11 mouse cellular contexts compared by ENCODE assay signal in the genomic region with DNA sequence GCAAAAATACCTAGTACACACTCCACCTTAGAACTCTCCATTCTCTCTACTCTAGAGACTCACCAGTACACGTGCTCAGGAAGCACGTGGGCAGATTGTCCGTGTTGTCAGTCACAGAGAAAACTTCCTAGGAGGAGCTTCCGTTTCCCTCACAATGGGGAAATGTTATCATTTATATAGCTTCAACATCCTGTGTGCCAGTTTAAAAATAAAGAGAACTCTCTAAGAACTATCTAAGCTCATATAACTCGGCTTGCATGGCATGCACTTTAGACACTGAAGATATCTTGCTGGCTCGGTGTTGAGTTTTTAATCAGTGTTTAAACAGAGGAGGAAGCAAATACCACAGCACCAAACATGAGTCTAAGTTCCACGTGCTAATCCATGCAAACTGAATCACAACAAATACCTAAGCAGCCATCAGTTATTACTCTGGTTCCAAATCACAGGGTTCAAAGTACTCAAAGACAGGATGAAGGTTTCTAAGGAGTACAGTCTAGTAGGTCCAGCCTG.
DNase-seq lines count a peak whose midpoint lies in the region; ATAC-seq and TF ChIP-seq lines count a peak whose summit lies in the region.
"Had no signal": no experiment of that assay in that cellular context is flagged by ENCODE, and none has a peak within 500 bp of the region (broad histone marks: within the 10 kb centered on the region; RNA-seq: fewer than 3 reads in every experiment).

No protein-coding gene starts in this region.

- no peaks in the 10 kb centered on the region for H3K27me3 ChIP-seq in stomach, embryonic 16.5 days (ENCODE audit: control insufficient read depth, insufficient read depth, low read length)
- H3K27me3 ChIP-seq: hindbrain, embryonic 12.5 days; limb, embryonic 13.5 days had no signal

- ATAC-seq in stomach, embryonic 16.5 days (ENCODE audit: insufficient read depth, low FRiP score) = no peak

- DNase-seq in gastrocnemius, adult 2 months = no peak
- DNase-seq in gastrocnemius, postnatal 4 days (ENCODE audit: low spot score in 2 of 2) = no peak
- DNase-seq in layer of hippocampus, adult 2 months (ENCODE audit: low spot score in 2 of 2) = no peak
- no peak for DNase-seq in layer of hippocampus, postnatal 36 days
- DNase-seq in kidney, postnatal 25 days = peak; percentile 25 to 53
- DNase-seq in right cerebral cortex, postnatal 25 days = no peak
- DNase-seq in gastrocnemius, postnatal 10 days = no peak
- DNase-seq: cerebellum, postnatal 25 days had no signal

- intact Hi-C loops in gastrocnemius, adult 2 months (cut with DNase I) = no loop called here

- H3K4me3 ChIP-seq in gastrocnemius, adult 2 months = no peak overlapping the region
- no peak overlapping the region for H3K4me3 ChIP-seq in layer of hippocampus, adult 2 months
- H3K4me3 ChIP-seq in stomach, embryonic 16.5 days (replicated peaks; ENCODE audit: low read length) = no peak overlapping the region
- H3K4me3 ChIP-seq: hindbrain, embryonic 12.5 days; limb, embryonic 13.5 days had no signal

- H3K4me2 ChIP-seq in stomach, embryonic 16.5 days (ENCODE audit: low read depth, low read length) = no peak overlapping the region
- H3K4me2 ChIP-seq: hindbrain, embryonic 12.5 days; limb, embryonic 13.5 days had no signal

- no peaks in the 10 kb centered on the region for H3K36me3 ChIP-seq in stomach, embryonic 16.5 days (ENCODE audit: control insufficient read depth, insufficient read depth, low read length)
- H3K36me3 ChIP-seq: hindbrain, embryonic 12.5 days; limb, embryonic 13.5 days had no signal

- no peak overlapping the region for H3K9ac ChIP-seq in stomach, embryonic 16.5 days (ENCODE audit: low read length)
- H3K9ac ChIP-seq: hindbrain, embryonic 12.5 days; limb, embryonic 13.5 days had no signal

- no peak for TF ChIP-seq CTCF in gastrocnemius, adult 2 months (IDR thresholded peaks at IDR 0.05)
- no peak for TF ChIP-seq CTCF in layer of hippocampus, adult 2 months (conservative IDR thresholded peaks at IDR 0.05)

- 41% methylated on average over 7 of the region's 7 CpGs for WGBS in stomach, embryonic 16.5 days

- peaks cover 42% of the 10 kb centered on the region for H3K4me1 ChIP-seq in stomach, embryonic 16.5 days (ENCODE audit: control insufficient read depth, insufficient read depth, low read length)

- H3K27ac ChIP-seq in gastrocnemius, adult 2 months = peak overlapping the region; percentile 75
- H3K27ac ChIP-seq in layer of hippocampus, adult 2 months = peak overlapping the region; percentile 36; the same call in 1 of the 2 replicates
- peak overlapping the region; percentile 51 for H3K27ac ChIP-seq in stomach, embryonic 16.5 days (ENCODE audit: low read length)
- H3K27ac ChIP-seq: hindbrain, embryonic 12.5 days; limb, embryonic 13.5 days had no signal

- H3K9me3 ChIP-seq in stomach, embryonic 16.5 days (replicated peaks; ENCODE audit: control insufficient read depth, low read length) = no peaks in the 10 kb centered on the region
- H3K9me3 ChIP-seq: hindbrain, embryonic 12.5 days; limb, embryonic 13.5 days had no signal

Comparison
In these comparisons a context has a peak if more than half of its experiments do, and no peak if none do; other contexts are left out.
1. DNase-seq: peak in kidney, postnatal 25 days (2 of 2); none in gastrocnemius, adult 2 months (single experiment), gastrocnemius, postnatal 4 days (0 of 2), layer of hippocampus, adult 2 months (0 of 2), layer of hippocampus, postnatal 36 days (0 of 2), right cerebral cortex, postnatal 25 days (single experiment) and gastrocnemius, postnatal 10 days (single experiment).
2. Peak in every context shown above with its lines, with median percentiles within 50 percentile points of each other: H3K27ac ChIP-seq.